Mouse (Mus musculus) forebrain, postnatal 0 days (tissue): ENCODE results near the gene Sytl3. TPM values are rescaled to one million over a fixed set of nuclear protein-coding genes. Genes with fewer than 3 reads are reported as not detected.
A peak's percentile ranks its signal among the peaks of the same experiment; 100 is the strongest.

Experiments
- ATAC-seq: fragments of 200-750 bp; cut with Nextera tagmentation; 2 replicates; pipeline ENCODE4 v1.8.0; 2017; ENCODE audit warnings: mild to moderate bottlenecking, moderate library complexity
- DNase-seq: peaks from one replicate; pipeline ENCODE4 v3.0.0-alpha.2; 2015
- H3K27ac ChIP-seq: fragments of 300-500 bp; sonication (generic); 2 replicates; pipeline ENCODE4 v1.5.1; 2014; ENCODE audit warnings: low read depth, mild to moderate bottlenecking, antibody characterized with exemption, low read length, moderate library complexity, mixed read lengths
- H3K27me3 ChIP-seq: fragments of 300-500 bp; sonication (generic); 2 replicates; pipeline ENCODE4 v1.6.1; 2014; ENCODE audit warnings: mild to moderate bottlenecking, low read length, mixed read lengths; ENCODE audit not compliant: insufficient read depth
- H3K36me3 ChIP-seq: fragments of 300-500 bp; sonication (generic); 2 replicates; pipeline ENCODE4 v1.6.1; 2014; ENCODE audit warnings: mild to moderate bottlenecking, moderate library complexity; ENCODE audit not compliant: insufficient read depth
- H3K4me1 ChIP-seq: fragments of 300-500 bp; sonication (generic); 2 replicates; pipeline ENCODE4 v1.6.1; 2014; ENCODE audit warnings: antibody characterized with exemption; ENCODE audit not compliant: insufficient read depth
- H3K4me2 ChIP-seq: fragments of 300-500 bp; sonication (generic); 2 replicates; pipeline ENCODE4 v1.6.1; 2014; ENCODE audit warnings: low read depth, mild to moderate bottlenecking, moderate library complexity
- H3K4me3 ChIP-seq: fragments of 300-500 bp; sonication (generic); 2 replicates; pipeline ENCODE4 v1.5.1; 2014; ENCODE audit warnings: low read depth, low read length, mixed read lengths
- H3K9ac ChIP-seq: fragments of 300-500 bp; sonication (generic); 2 replicates; pipeline ENCODE4 v1.6.1; 2014; ENCODE audit warnings: mild to moderate bottlenecking
- H3K9me3 ChIP-seq: fragments of 300-500 bp; sonication (generic); 2 replicates; pipeline ENCODE4 v1.6.1; 2016; ENCODE audit warnings: low read length
- CTCF ChIP-seq: sonication (generic); IDR thresholded peaks from 2 replicates; pipeline ENCODE4 v1.5.1; 2016; ENCODE audit warnings: antibody characterized with exemption, control low read depth, low read depth
- WGBS: fragments of 180-500 bp; shearing (Covaris S2); extraction: QIAGEN DNeasy Blood & Tissue Kit; methylation state at CpG from one replicate; pipeline ENCODE4 v1.1.7; 2014; 5-methylcytosine and 5-hydroxymethylcytosine counted together
- polyA plus RNA-seq: library from polyadenylated mRNA; unstranded; fragments of >200 nt; fragmentation: Nextera tagmentation; extraction: Ambion mirVana; gene quantifications from 2 replicates; pipeline ENCODE4 v1.2.1, GENCODE M21; 2015
- total RNA-seq: library from RNA; depleted of rRNA; stranded (reverse); fragments of >200 nt; gene quantifications from 2 replicates; pipeline ENCODE4 v1.2.3, GENCODE M21; 2014

The Sytl3 gene
- total and polyA plus RNA-seq, 2 experiments from 2014 or later = 0.47 to 0.81 TPM

GRCm38 (mm10) chr17:6758845-6759244 lies 100.0 kb downstream of the Sytl3 start:
- TF ChIP-seq CTCF = no peak
- Histone ChIP-seq H3K4me2 (no peak overlapping the region), H3K9me3 (no peaks in the 10 kb centered on the region), H3K9ac (no peak overlapping the region), H3K27me3 (no peaks in the 10 kb centered on the region), H3K27ac (no peak overlapping the region), H3K36me3 (no peaks in the 10 kb centered on the region), H3K4me3 (no peak overlapping the region), H3K4me1 (no peaks in the 10 kb centered on the region; the same call in 1 of the 2 replicates)
- WGBS = 66% methylated on average over 8 of the region's 8 CpGs
- ATAC-seq (no peak), DNase-seq (no peak)

GRCm38 (mm10) chr17:6759717-6760292 lies 100.9 kb downstream of the Sytl3 start:
- Histone ChIP-seq H3K9me3 (no peaks in the 10 kb centered on the region), H3K36me3 (no peaks in the 10 kb centered on the region), H3K4me2 (no peak overlapping the region), H3K27ac (no peak overlapping the region), H3K4me3 (no peak overlapping the region), H3K4me1 (peaks cover 2% of the 10 kb centered on the region; the same call in 1 of the 2 replicates), H3K9ac (no peak overlapping the region), H3K27me3 (no peaks in the 10 kb centered on the region)
- WGBS = 24% methylated on average over 9 of the region's 9 CpGs
- TF ChIP-seq CTCF = peak; percentile 14; the same call in 1 of the 2 replicates
- DNase-seq = no peak
- ATAC-seq = no peak

DNA sequence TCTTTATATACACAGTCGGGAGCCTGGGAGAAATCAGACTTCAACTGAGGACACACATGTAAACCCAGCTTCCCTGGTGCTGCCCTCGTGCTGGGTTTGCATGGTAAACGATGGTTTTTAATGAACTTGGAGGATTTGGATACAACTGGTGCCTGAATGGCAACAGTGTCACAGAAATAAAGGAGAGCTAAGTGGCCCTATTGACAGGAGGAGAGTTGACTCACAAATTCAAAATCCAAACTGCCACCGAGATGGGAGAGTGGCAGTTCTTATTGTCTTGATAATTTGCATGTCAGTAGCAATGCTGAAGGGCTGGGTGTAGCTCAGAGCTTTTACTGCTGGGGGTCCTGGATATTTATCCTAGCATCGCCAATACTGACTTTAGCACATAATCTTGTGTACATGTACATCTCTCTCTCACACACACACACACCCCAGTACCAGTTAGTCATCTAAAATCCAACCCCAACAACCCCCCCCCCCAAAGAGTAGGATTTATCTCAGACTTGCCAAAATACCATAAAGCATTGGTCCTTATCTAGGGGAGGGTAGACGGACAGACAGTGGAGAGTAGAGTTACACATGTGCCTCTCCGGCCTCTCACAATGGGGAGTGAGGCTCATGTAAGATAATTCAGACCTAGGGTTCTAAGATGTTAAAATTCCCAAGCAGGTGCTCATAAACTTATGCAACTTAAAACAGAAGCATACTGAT lies 104.8 kb downstream of the Sytl3 start:
- H3K27ac ChIP-seq = peak overlapping the region; percentile 0; the same call in 1 of the 2 replicates
- no peaks in the 10 kb centered on the region for H3K9me3 ChIP-seq
- no peak overlapping the region for H3K9ac ChIP-seq
- peak; percentile 34 for DNase-seq
- TF ChIP-seq CTCF = no peak
- WGBS = 21% methylated on average over 7 of the region's 7 CpGs
- H3K4me3 ChIP-seq = no peak overlapping the region
- H3K4me1 ChIP-seq = peaks cover 2% of the 10 kb centered on the region; the same call in 1 of the 2 replicates
- no peaks in the 10 kb centered on the region for H3K36me3 ChIP-seq
- H3K4me2 ChIP-seq = no peak overlapping the region
- peak; percentile 71; the same call in 1 of the 2 replicates for ATAC-seq
- no peaks in the 10 kb centered on the region for H3K27me3 ChIP-seq

GRCm38 (mm10) chr17:6764227-6764593 lies 105.3 kb downstream of the Sytl3 start:
- Histone ChIP-seq H3K27me3 (no peaks in the 10 kb centered on the region), H3K4me3 (no peak overlapping the region), H3K4me2 (no peak overlapping the region), H3K36me3 (no peaks in the 10 kb centered on the region), H3K9me3 (no peaks in the 10 kb centered on the region), H3K9ac (no peak overlapping the region), H3K4me1 (peaks cover 2% of the 10 kb centered on the region; the same call in 1 of the 2 replicates), H3K27ac (no peak overlapping the region)
- DNase-seq (no peak), ATAC-seq (no peak)
- no peak for TF ChIP-seq CTCF
- WGBS = 79% methylated on average over 7 of the region's 7 CpGs

DNA sequence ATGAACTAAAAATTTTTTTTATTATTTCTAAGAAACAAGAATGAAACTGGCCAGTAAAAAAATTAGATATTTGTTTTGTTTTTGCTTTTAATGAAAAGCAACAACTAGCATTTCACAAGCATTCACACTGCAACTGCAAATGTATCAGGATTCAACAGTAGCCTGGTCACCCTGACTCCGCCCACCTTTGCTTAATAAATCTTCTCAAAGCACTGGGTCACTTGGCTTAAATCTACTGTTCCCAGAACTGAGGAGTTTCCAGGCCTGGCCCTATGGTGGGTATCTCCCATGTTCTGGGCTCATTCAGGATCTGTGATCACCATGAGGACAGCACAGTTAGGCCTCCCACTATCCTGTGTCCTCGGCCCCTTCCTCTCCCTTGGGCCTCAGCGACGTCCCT lies 105.8 kb downstream of the Sytl3 start:
- H3K9me3 ChIP-seq = no peaks in the 10 kb centered on the region
- no peak for TF ChIP-seq CTCF

DNA sequence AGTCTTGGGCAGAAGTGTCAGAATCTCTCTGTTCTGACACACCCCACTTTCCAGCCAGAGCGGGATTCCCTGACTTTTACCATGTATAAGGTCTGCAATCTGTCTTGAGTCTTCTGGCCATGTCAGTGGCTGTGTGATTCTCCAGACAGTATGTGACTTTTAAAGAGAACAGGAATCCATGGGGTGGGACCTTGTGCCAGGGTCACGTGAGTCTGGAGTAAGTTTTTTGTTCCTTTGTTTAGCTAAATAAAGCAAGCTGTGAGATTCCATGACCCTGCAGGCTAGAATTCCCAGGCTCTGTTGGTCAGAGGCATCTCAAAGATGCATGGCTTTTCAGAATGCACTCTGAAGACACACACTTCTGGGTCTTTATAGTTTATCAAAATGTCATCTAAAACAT lies 107.0 kb downstream of the Sytl3 start:
- H3K4me1 ChIP-seq = peaks cover 2% of the 10 kb centered on the region; the same call in 1 of the 2 replicates
- ATAC-seq = no peak
- no peaks in the 10 kb centered on the region for H3K27me3 ChIP-seq
- TF ChIP-seq CTCF = no peak
- H3K4me3 ChIP-seq = no peak overlapping the region
- H3K4me2 ChIP-seq = no peak overlapping the region
- no peaks in the 10 kb centered on the region for H3K9me3 ChIP-seq
- H3K27ac ChIP-seq = no peak overlapping the region
- DNase-seq = no peak
- WGBS = 42% methylated on average over 2 of the region's 2 CpGs
- H3K9ac ChIP-seq = no peak overlapping the region
- H3K36me3 ChIP-seq = no peaks in the 10 kb centered on the region

More for the DNA sequence above, 105.8 kb downstream of the Sytl3 start:
- Histone ChIP-seq H3K4me3 (no peak overlapping the region), H3K27ac (no peak overlapping the region), H3K4me1 (peaks cover 2% of the 10 kb centered on the region; the same call in 1 of the 2 replicates), H3K9ac (no peak overlapping the region), H3K27me3 (no peaks in the 10 kb centered on the region), H3K36me3 (no peaks in the 10 kb centered on the region), H3K4me2 (no peak overlapping the region)
- DNase-seq (no peak), ATAC-seq (no peak)
- WGBS = 77% methylated on average over 4 of the region's 4 CpGs

- no peaks in the 10 kb centered on the region for H3K9me3 ChIP-seq
- TF ChIP-seq CTCF = no peak
- H3K9ac ChIP-seq = no peak overlapping the region
- H3K4me2 ChIP-seq = no peak overlapping the region
- no peak overlapping the region for H3K4me3 ChIP-seq
- DNase-seq (no peak), ATAC-seq (no peak)
- no peaks in the 10 kb centered on the region for H3K27me3 ChIP-seq
- H3K4me1 ChIP-seq = peaks cover 2% of the 10 kb centered on the region; the same call in 1 of the 2 replicates
- H3K27ac ChIP-seq = no peak overlapping the region
- WGBS = 95% methylated on average over 4 of the region's 4 CpGs
- H3K36me3 ChIP-seq = no peaks in the 10 kb centered on the region
Observed at GRCm38 (mm10) chr17:6766823-6767222, 107.9 kb downstream of the Sytl3 start.
